Mouse (Mus musculus): ENCODE measurements around the gene Sinhcaf.

DNA sequence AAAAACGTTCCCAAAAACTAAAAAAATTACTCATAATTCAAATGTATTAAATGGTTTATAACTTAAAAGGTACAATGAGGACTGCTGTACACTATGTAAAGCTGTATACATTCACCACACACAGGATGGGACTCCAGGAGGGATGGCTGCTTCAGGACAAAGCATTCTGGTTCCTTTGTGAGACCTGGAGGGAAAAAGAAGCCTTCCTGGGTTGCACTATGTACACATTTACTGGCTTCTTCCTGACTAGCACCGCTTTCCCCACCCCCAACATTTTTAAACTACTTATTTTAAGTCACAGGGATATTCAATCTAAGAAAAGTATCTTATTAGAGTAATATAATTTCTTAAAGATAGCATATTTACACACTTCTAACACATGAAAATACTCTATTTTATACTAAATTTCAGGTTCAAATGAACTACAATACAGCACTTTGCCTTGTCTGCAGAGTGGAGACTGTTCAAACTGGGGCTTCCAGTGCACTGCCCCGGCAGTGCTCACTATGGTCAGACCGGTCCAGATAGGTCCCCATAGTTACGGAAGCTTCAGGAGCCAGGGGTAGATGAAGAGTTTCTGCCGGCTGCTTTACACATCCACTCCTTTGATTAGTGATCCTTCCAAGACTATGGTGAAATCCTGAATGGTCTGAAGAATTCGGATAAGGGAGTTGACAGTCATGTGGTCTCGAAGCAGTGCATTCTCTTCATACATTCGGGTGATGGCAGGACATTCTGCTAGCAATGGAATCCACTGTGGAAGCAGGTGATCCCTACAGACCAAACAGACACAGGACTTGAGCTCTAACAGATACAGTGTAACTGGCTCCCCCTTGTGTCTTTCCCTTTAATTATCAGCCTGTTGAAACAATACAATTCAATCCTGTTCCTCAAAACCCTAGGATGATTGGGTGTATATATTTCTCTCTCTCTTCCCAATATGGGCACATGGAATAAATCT is 47.1 kb upstream of the Sinhcaf start:
- TF ChIP-seq CTCF (IDR thresholded peaks at IDR 0.05; ENCODE audit: low read depth, low read length): no peak
- no peak for TF ChIP-seq POLR2A (IDR thresholded peaks at IDR 0.05; ENCODE audit: extremely low read depth, insufficient read depth, low read length)
